Mouse (Mus musculus) MEL (cell line): ENCODE results near the gene Thbs1.

Experiments
- BHLHE40 ChIP-seq: IDR thresholded peaks from 2 replicates; pipeline ENCODE4 v1.6.1; 2012; ENCODE audit warnings: low read depth, mild to moderate bottlenecking, inconsistent platforms, low read length, improper control_type of control experiment, borderline replicate concordance
- CTCF ChIP-seq, 3 experiments: IDR thresholded peaks in 2 of 3; conservative IDR thresholded peaks in 1 of 3; 2 replicates each; pipeline ENCODE4 v1.5.1; 2011 to 2012; ENCODE audit warnings: low read length in 3 of 3, low read depth in 2 of 3, mild to moderate bottlenecking in 2 of 3, improper control_type of control experiment in 1 of 3, inconsistent platforms in 1 of 3, mixed read lengths in 1 of 3, moderate library complexity in 1 of 3; ENCODE audit not compliant: control insufficient read depth in 1 of 3, insufficient read depth in 1 of 3, poor library complexity in 1 of 3, severe bottlenecking in 1 of 3
- E2F4 ChIP-seq: IDR thresholded peaks from 2 replicates; pipeline ENCODE4 v1.6.1; 2011; ENCODE audit warnings: low read depth, low read length, improper control_type of control experiment, borderline replicate concordance
- GABPA ChIP-seq: IDR thresholded peaks from 2 replicates; pipeline ENCODE4 v1.6.1; 2012; ENCODE audit warnings: low read depth, mild to moderate bottlenecking, inconsistent platforms, low read length, improper control_type of control experiment, moderate library complexity
- MAFK ChIP-seq: IDR thresholded peaks from 2 replicates; pipeline ENCODE4 v1.6.1; 2011; ENCODE audit warnings: low read depth, mild to moderate bottlenecking, low read length, improper control_type of control experiment, borderline replicate concordance
- MYC ChIP-seq: IDR thresholded peaks from 2 replicates; pipeline ENCODE4 v1.6.1; 2011; ENCODE audit warnings: low read depth, mild to moderate bottlenecking, low read length, improper control_type of control experiment, moderate library complexity
- POLR2A ChIP-seq, 2 experiments: IDR thresholded peaks; 2 replicates each; pipeline ENCODE4 v1.6.1; 2011 to 2012; ENCODE audit warnings: low read length in 2 of 2, mild to moderate bottlenecking in 2 of 2, control low read depth in 1 of 2, improper control_type of control experiment in 1 of 2, low read depth in 1 of 2, moderate library complexity in 1 of 2; ENCODE audit not compliant: control insufficient read depth in 1 of 2, insufficient read depth in 1 of 2, poor library complexity in 1 of 2
- POLR2AphosphoS5 ChIP-seq: IDR thresholded peaks from 2 replicates; pipeline ENCODE4 v1.6.1; 2012; ENCODE audit warnings: low read depth, borderline replicate concordance, mild to moderate bottlenecking, inconsistent platforms, low read length, moderate library complexity, mixed read lengths
- SMC3 ChIP-seq: IDR thresholded peaks from 2 replicates; pipeline ENCODE4 v1.6.1; 2011; ENCODE audit warnings: low read depth, low read length, improper control_type of control experiment
- TCF12 ChIP-seq: IDR thresholded peaks from 2 replicates; pipeline ENCODE4 v1.6.1; 2014; ENCODE audit warnings: low read depth, mild to moderate bottlenecking, inconsistent platforms, low read length, improper control_type of control experiment, moderate library complexity
- ZC3H11A ChIP-seq: IDR thresholded peaks from 2 replicates; pipeline ENCODE4 v1.6.1; 2012; ENCODE audit warnings: low read depth, mild to moderate bottlenecking, inconsistent platforms, low read length, improper control_type of control experiment

- no peak for TF ChIP-seq CTCF (IDR thresholded peaks at IDR 0.05 in 2 of 3, conservative IDR thresholded peaks at IDR 0.05 in 1 of 3; ENCODE audit: control insufficient read depth in 1 of 3, insufficient read depth in 1 of 3, low read depth in 2 of 3, low read length in 3 of 3, poor library complexity in 1 of 3, severe bottlenecking in 1 of 3)
- TF ChIP-seq BHLHE40, result no peak
- no peak for TF ChIP-seq POLR2AphosphoS5
- TF ChIP-seq TCF12, result no peak
- TF ChIP-seq MYC, result no peak
- TF ChIP-seq SMC3, result no peak
- no peak for TF ChIP-seq MAFK
- no peak for TF ChIP-seq POLR2A (IDR thresholded peaks at IDR 0.05; ENCODE audit: control insufficient read depth in 1 of 2, insufficient read depth in 1 of 2, low read depth in 1 of 2, low read length in 2 of 2, poor library complexity in 1 of 2)
- TF ChIP-seq GABPA, result no peak
- no peak for TF ChIP-seq E2F4
- no peak for TF ChIP-seq ZC3H11A
Measured at GRCm38 (mm10) chr2:118114671-118115070, 3.0 kb downstream of the Thbs1 start.
